In the genomic region with DNA sequence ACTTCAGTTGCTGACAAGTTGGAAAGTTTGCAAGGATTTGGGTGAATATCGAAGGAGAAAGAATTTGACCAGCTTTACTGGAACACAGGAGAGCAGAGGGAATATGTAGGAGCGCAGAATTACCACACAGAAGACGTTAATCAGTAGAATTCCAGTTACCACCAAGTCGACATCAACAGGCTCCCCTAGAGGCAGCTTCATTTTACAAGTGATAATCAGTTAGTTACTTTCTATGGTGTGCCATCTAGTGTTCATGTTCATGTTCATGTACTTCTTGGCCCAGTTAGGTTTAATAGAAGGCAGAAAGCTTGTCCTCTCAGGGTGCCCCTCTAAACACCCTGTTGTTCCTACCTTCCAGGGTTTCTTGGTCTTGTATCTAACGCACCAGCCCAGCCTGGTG, we compare ENCODE assay signal across 8 mouse cellular contexts. TPM values are rescaled to one million over a fixed set of nuclear protein-coding genes. Genes with fewer than 3 reads are reported as not detected.
DNase-seq lines count a peak whose midpoint lies in the region; ATAC-seq and TF ChIP-seq lines count a peak whose summit lies in the region.

No protein-coding gene starts in this region.

- H3K4me1 ChIP-seq in spleen, adult 2 months (ENCODE audit: control insufficient read depth, insufficient read depth, insufficient read length) = no peaks in the 10 kb centered on the region
- H3K4me1 ChIP-seq in liver, embryonic 12.5 days = peaks cover 7% of the 10 kb centered on the region

- peak; percentile 5; the same call in 1 of the 2 replicates for TF ChIP-seq CTCF in spleen, adult 2 months (IDR thresholded peaks at IDR 0.05; ENCODE audit: extremely low read depth, insufficient read depth, insufficient read length, insufficient replicate concordance)

- H3K27ac ChIP-seq in spleen, adult 2 months (ENCODE audit: insufficient read depth, low read length) = no peak overlapping the region
- no peak overlapping the region for H3K27ac ChIP-seq in liver, embryonic 12.5 days

- no peaks in the 10 kb centered on the region for H3K36me3 ChIP-seq in spleen, adult 2 months (ENCODE audit: control insufficient read depth, insufficient read depth, low read length)
- H3K36me3 ChIP-seq in liver, embryonic 12.5 days = no peaks in the 10 kb centered on the region

- ATAC-seq in frontal cortex, adult (ENCODE audit: low TSS enrichment) = peak; percentile 93
- ATAC-seq in liver, embryonic 12.5 days = peak; percentile 42; the same call in 1 of the 2 replicates

- 25% methylated on average over 5 of the region's 5 CpGs for WGBS in spleen, adult 2 months
- 39% methylated on average over 5 of the region's 5 CpGs for WGBS in liver, embryonic 12.5 days (ENCODE audit: insufficient replicate concordance)

- no peaks in the 10 kb centered on the region for H3K27me3 ChIP-seq in spleen, adult 2 months (ENCODE audit: control insufficient read depth, insufficient read depth, low read length)
- peaks cover 6% of the 10 kb centered on the region for H3K27me3 ChIP-seq in liver, embryonic 12.5 days (replicated peaks)

- no peak overlapping the region for H3K4me3 ChIP-seq in spleen, adult 2 months (ENCODE audit: extremely low read depth, insufficient read depth, insufficient read length)
- no peak overlapping the region for H3K4me3 ChIP-seq in liver, embryonic 12.5 days

- DNase-seq in frontal cortex, postnatal 14 days (ENCODE audit: low spot score in 2 of 2) = no peak
- DNase-seq in spleen, adult 2 months (ENCODE audit: low read depth in 1 of 2, low spot score in 2 of 2) = peak in 1 of 2 experiments; percentile 32
- no peak for DNase-seq in spleen, postnatal 14 days (ENCODE audit: low spot score in 2 of 2)
- peak; percentile 40 for DNase-seq in telencephalon, adult 2 months (ENCODE audit: low read depth, low spot score)
- no peak for DNase-seq in thymus, postnatal 25 days
- no peak for DNase-seq in urinary bladder, postnatal 36 days (ENCODE audit: low spot score in 2 of 2)

- H3K4me2 ChIP-seq in liver, embryonic 12.5 days = no peak overlapping the region

- no peak for TF ChIP-seq POLR2A in spleen, adult 2 months (IDR thresholded peaks at IDR 0.05; ENCODE audit: low read depth, low read length)

- H3K9me3 ChIP-seq in liver, embryonic 12.5 days (replicated peaks) = no peaks in the 10 kb centered on the region

- no peak overlapping the region for H3K9ac ChIP-seq in liver, embryonic 12.5 days

RNA-seq across cellular contexts. Expression of a gene that starts 12.4 kb away (rescaled TPM):
- 34.3 and 41.9 TPM in 2 replicates for polyA plus RNA-seq in spleen, adult 2 months (2012; rRNA removed)
- polyA plus RNA-seq in liver, embryonic 12.5 days (2016; fragmentation: Nextera tagmentation; extraction: Ambion mirVana) = 134 TPM in 2 replicates

RNA-seq across cellular contexts. Expression of a gene that starts 18.3 kb away (rescaled TPM):
- not detected in 2 replicates for polyA plus RNA-seq in spleen, adult 2 months (2012; rRNA removed)
- not detected in 2 replicates for polyA plus RNA-seq in liver, embryonic 12.5 days (2016; fragmentation: Nextera tagmentation; extraction: Ambion mirVana)

RNA-seq across cellular contexts. Expression of a gene that starts 47.8 kb away (rescaled TPM):
- polyA plus RNA-seq in spleen, adult 2 months (2012; rRNA removed) = not detected in 2 replicates
- not detected in 2 replicates for polyA plus RNA-seq in liver, embryonic 12.5 days (2016; fragmentation: Nextera tagmentation; extraction: Ambion mirVana)
